Mouse (Mus musculus): ENCODE measurements around the gene Mplkip. TPM values are rescaled to one million over a fixed set of nuclear protein-coding genes. Genes with fewer than 3 reads are reported as not detected.

The Mplkip gene
- 64.5 TPM for polyA plus RNA-seq (2015; fragmentation: Illumina TruSeq; extraction: RNeasy Lipid Tissue Mini Kit (QIAGEN cat#74804); ENCODE audit: insufficient read depth, low replicate concordance)

DNA sequence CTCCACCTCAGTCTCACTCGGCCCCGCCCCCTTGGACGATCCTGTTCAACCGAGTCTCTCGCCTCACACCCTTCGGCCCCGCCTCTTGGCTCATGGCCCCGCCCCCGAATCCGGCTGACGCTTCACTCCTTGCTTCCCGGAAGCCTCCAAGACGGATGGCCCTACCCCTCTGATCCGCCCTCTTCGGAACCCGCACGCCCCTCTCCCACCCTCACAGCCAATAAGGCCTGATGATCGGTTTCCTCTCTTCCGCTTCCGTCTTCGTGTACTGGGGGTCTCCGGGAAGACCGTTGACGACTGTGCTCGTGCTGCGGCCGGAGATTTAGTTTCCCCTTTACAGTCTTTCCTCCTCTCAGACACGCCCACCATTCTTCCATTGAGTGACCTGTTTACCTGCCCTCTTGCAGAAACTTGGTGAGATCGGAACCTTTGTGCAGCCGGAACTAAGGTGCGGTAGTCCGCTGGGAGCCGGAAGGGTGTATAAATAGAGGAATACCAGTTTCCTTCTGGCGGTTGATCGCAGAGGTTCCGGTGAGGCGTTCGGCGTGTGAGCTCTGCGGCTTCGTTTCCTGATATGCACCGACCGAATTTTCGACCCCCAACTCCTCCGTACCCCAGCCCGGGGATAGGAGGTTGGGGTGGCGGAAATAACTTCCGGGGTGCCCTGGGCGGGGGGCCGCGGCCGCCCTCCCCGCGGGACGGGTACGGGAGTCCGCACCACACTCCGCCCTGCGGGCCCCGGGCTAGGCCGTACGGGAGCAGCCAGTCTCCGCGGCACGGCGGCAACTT lies at the start of gene Mplkip, which contains the start of gene Sugct:
Gene Mplkip (plus strand): TSS at position 282 of the 789 bp plus-strand sequence.
Gene Sugct (minus strand): TSS at position 643 of the 789 bp plus-strand sequence.

Other genes starting within 250 kb of the Mplkip start
- gene Sugct, start 361 bp downstream of the Mplkip start, polyA plus RNA-seq (2015; fragmentation: Illumina TruSeq; extraction: RNeasy Lipid Tissue Mini Kit (QIAGEN cat#74804); ENCODE audit: insufficient read depth, low replicate concordance): 2.1 TPM
- gene Cdk13, start 109.9 kb downstream of the Mplkip start, polyA plus RNA-seq (2015; fragmentation: Illumina TruSeq; extraction: RNeasy Lipid Tissue Mini Kit (QIAGEN cat#74804); ENCODE audit: insufficient read depth, low replicate concordance): 113 TPM
- 68.9 TPM for gene Rala, start 249.0 kb downstream of the Mplkip start, polyA plus RNA-seq (2015; fragmentation: Illumina TruSeq; extraction: RNeasy Lipid Tissue Mini Kit (QIAGEN cat#74804); ENCODE audit: insufficient read depth, low replicate concordance)